Mouse (Mus musculus): ENCODE measurements around the gene Lman2. TPM values are rescaled to one million over a fixed set of nuclear protein-coding genes. Genes with fewer than 3 reads are reported as not detected.

Gene Lman2
- total RNA-seq, 1 experiment, result 195 TPM

GRCm38 (mm10) chr13:55330567-55331400, 31.8 kb downstream of the Lman2 start:
- Histone ChIP-seq H3K27ac (ENCODE audit: insufficient read depth, low read depth, low read length, poor library complexity, severe bottlenecking) (peak overlapping the region; percentile 90), H3K36me3 (ENCODE audit: control insufficient read depth, insufficient read depth, low read length, poor library complexity, severe bottlenecking) (no peaks in the 10 kb centered on the region; the same call in 1 of the 2 replicates), H3K9ac (ENCODE audit: insufficient read depth, low read depth, low read length, poor library complexity, severe bottlenecking) (peak overlapping the region; percentile 93), H3K4me3 (ENCODE audit: insufficient read depth in 1 of 2, low read depth in 1 of 2, low read length in 2 of 2, poor library complexity in 1 of 2, severe bottlenecking in 1 of 2) (peak overlapping the region; percentile 86 to 93), H3K4me1 (ENCODE audit: control insufficient read depth in 2 of 2, insufficient read depth in 2 of 2, low read length in 2 of 2, poor library complexity in 1 of 2) (peaks cover 0 to 30% of the 10 kb centered on the region in 2 experiments; a peak in 3 of 4 replicates), H3K9me3 (ENCODE audit: control insufficient read depth, insufficient read depth, low read depth, low read length) (no peaks in the 10 kb centered on the region)
- peak; percentile 91 for TF ChIP-seq ZNF384 (IDR thresholded peaks at IDR 0.05; ENCODE audit: low read depth, low read length)
- peak; percentile 4; the same call in 1 of the 2 replicates for TF ChIP-seq ZC3H11A (IDR thresholded peaks at IDR 0.05; ENCODE audit: borderline replicate concordance, low read depth, low read length)
- peak; percentile 90 for TF ChIP-seq MAFK (IDR thresholded peaks at IDR 0.05; ENCODE audit: insufficient read depth, low read depth, low read length)
- 0 out of 2 replicates have a peak, but pooled peaks have one; percentile 11 for TF ChIP-seq CHD2 (IDR thresholded peaks at IDR 0.05; ENCODE audit: low read depth, low read length)
- no peak for TF ChIP-seq HCFC1 (IDR thresholded peaks at IDR 0.05; ENCODE audit: borderline replicate concordance, insufficient read depth, low read length)
- no peak for DNase-seq (ENCODE audit: low read depth, low spot score)
- in situ Hi-C loops (cut with MboI; ENCODE audit: low sequenced_read_pairs in 2 of 2, unreplicated experiment in 2 of 2), result no loop called here

GRCm38 (mm10) chr13:55329683-55330566, 32.7 kb downstream of the Lman2 start, which contains the start of gene Mxd3:
Gene Mxd3 (minus strand): TSS chr13:55329823.
- Histone ChIP-seq H3K27ac (ENCODE audit: insufficient read depth, low read depth, low read length, poor library complexity, severe bottlenecking) (peak within 1 kb of the TSS; percentile 90), H3K9ac (ENCODE audit: insufficient read depth, low read depth, low read length, poor library complexity, severe bottlenecking) (peak within 1 kb of the TSS; percentile 93), H3K4me3 (ENCODE audit: insufficient read depth in 1 of 2, low read depth in 1 of 2, low read length in 2 of 2, poor library complexity in 1 of 2, severe bottlenecking in 1 of 2) (peak within 1 kb of the TSS; percentile 86 to 93), H3K36me3 (ENCODE audit: control insufficient read depth, insufficient read depth, low read length, poor library complexity, severe bottlenecking) (peaks cover 6% of the 10 kb centered on the region; the same call in 1 of the 2 replicates), H3K9me3 (ENCODE audit: control insufficient read depth, insufficient read depth, low read depth, low read length) (no peaks in the 10 kb centered on the region), H3K4me1 (ENCODE audit: control insufficient read depth in 2 of 2, insufficient read depth in 2 of 2, low read length in 2 of 2, poor library complexity in 1 of 2) (peaks cover 0 to 28% of the 10 kb centered on the region in 2 experiments; a peak in 3 of 4 replicates)
- peak; percentile 67 for DNase-seq (ENCODE audit: low read depth, low spot score)
- TF ChIP-seq HCFC1 (IDR thresholded peaks at IDR 0.05; ENCODE audit: borderline replicate concordance, insufficient read depth, low read length), result no peak
- in situ Hi-C loops (cut with MboI; ENCODE audit: low sequenced_read_pairs in 2 of 2, unreplicated experiment in 2 of 2), result no loop called here

- Histone ChIP-seq H3K36me3 (ENCODE audit: control insufficient read depth, insufficient read depth, low read length, poor library complexity, severe bottlenecking) (peaks cover 10% of the 10 kb centered on the region), H3K9me3 (ENCODE audit: control insufficient read depth, insufficient read depth, low read depth, low read length) (no peaks in the 10 kb centered on the region), H3K27ac (ENCODE audit: insufficient read depth, low read depth, low read length, poor library complexity, severe bottlenecking) (no peak overlapping the region), H3K4me3 (ENCODE audit: insufficient read depth in 1 of 2, low read depth in 1 of 2, low read length in 2 of 2, poor library complexity in 1 of 2, severe bottlenecking in 1 of 2) (peak overlapping the region; percentile 86 to 93), H3K9ac (ENCODE audit: insufficient read depth, low read depth, low read length, poor library complexity, severe bottlenecking) (peak overlapping the region; percentile 58; the same call in 1 of the 2 replicates), H3K4me1 (ENCODE audit: control insufficient read depth in 2 of 2, insufficient read depth in 2 of 2, low read length in 2 of 2, poor library complexity in 1 of 2) (peaks cover 0 to 30% of the 10 kb centered on the region in 2 experiments; a peak in 3 of 4 replicates)
- in situ Hi-C loops (cut with MboI; ENCODE audit: low sequenced_read_pairs in 2 of 2, unreplicated experiment in 2 of 2), result no loop called here
- DNase-seq (ENCODE audit: low read depth, low spot score), result no peak
- TF ChIP-seq HCFC1 (IDR thresholded peaks at IDR 0.05; ENCODE audit: borderline replicate concordance, insufficient read depth, low read length) (no peak), MAFK (IDR thresholded peaks at IDR 0.05; ENCODE audit: insufficient read depth, low read depth, low read length) (no peak), ZNF384 (IDR thresholded peaks at IDR 0.05; ENCODE audit: low read depth, low read length) (no peak), ZC3H11A (IDR thresholded peaks at IDR 0.05; ENCODE audit: borderline replicate concordance, low read depth, low read length) (no peak), CHD2 (IDR thresholded peaks at IDR 0.05; ENCODE audit: low read depth, low read length) (no peak)
These were observed 33.4 kb downstream of the Lman2 start for GRCm38 (mm10) chr13:55329109-55329682.

DNA sequence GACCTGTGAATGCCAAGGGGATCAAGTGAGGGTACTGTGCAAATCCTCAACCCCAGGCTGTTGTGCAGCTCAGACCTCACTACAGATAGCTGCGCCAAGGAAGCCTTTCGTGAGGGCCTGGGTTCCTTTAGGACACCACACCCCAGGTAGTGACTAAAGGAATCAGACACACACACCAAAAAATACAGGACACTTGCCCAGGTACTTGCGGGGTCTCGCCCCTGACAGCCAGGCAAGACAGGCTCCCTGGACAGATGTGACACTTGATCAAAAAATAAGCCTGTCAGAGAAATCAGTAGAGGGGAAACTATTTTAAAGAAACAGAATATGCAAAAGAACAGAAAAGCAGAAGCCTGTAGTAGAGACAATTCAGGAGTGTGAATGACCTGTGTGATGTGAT, 33.9 kb downstream of the Lman2 start:
- Histone ChIP-seq H3K4me1 (ENCODE audit: control insufficient read depth in 2 of 2, insufficient read depth in 2 of 2, low read length in 2 of 2, poor library complexity in 1 of 2) (peaks cover 3 to 33% of the 10 kb centered on the region in 2 experiments; a peak in 3 of 4 replicates), H3K4me3 (ENCODE audit: insufficient read depth in 1 of 2, low read depth in 1 of 2, low read length in 2 of 2, poor library complexity in 1 of 2, severe bottlenecking in 1 of 2) (peak overlapping the region in 1 of 2 experiments; percentile 93; a peak in 2 of 4 replicates), H3K36me3 (ENCODE audit: control insufficient read depth, insufficient read depth, low read length, poor library complexity, severe bottlenecking) (peaks cover 16% of the 10 kb centered on the region), H3K9ac (ENCODE audit: insufficient read depth, low read depth, low read length, poor library complexity, severe bottlenecking) (0 out of 2 replicates have a peak overlapping the region, but pooled peaks have one; percentile 58), H3K27ac (ENCODE audit: insufficient read depth, low read depth, low read length, poor library complexity, severe bottlenecking) (no peak overlapping the region), H3K9me3 (ENCODE audit: control insufficient read depth, insufficient read depth, low read depth, low read length) (no peaks in the 10 kb centered on the region)
- TF ChIP-seq ZNF384 (IDR thresholded peaks at IDR 0.05; ENCODE audit: low read depth, low read length) (no peak), CHD2 (IDR thresholded peaks at IDR 0.05; ENCODE audit: low read depth, low read length) (no peak), HCFC1 (IDR thresholded peaks at IDR 0.05; ENCODE audit: borderline replicate concordance, insufficient read depth, low read length) (no peak), ZC3H11A (IDR thresholded peaks at IDR 0.05; ENCODE audit: borderline replicate concordance, low read depth, low read length) (no peak), MAFK (IDR thresholded peaks at IDR 0.05; ENCODE audit: insufficient read depth, low read depth, low read length) (no peak)
- in situ Hi-C loops (cut with MboI; ENCODE audit: low sequenced_read_pairs in 2 of 2, unreplicated experiment in 2 of 2), result no loop called here
- no peak for DNase-seq (ENCODE audit: low read depth, low spot score)
